Mouse (Mus musculus) bone marrow macrophage, adult 2 months (primary cell): ENCODE measurements around the gene Hnrnpk.

Experiments
- CTCF ChIP-seq: IDR thresholded peaks from 2 replicates; pipeline ENCODE4 v1.5.1; 2012; ENCODE audit warnings: low read depth, mild to moderate bottlenecking, low read length, moderate library complexity
- POLR2A ChIP-seq: IDR thresholded peaks from 2 replicates; pipeline ENCODE4 v1.6.1; 2012; ENCODE audit warnings: mild to moderate bottlenecking, low read depth, low read length, borderline replicate concordance

GRCm38 (mm10) chr13:58397651-58398050 lies 5.5 kb downstream of the Hnrnpk start:
- TF ChIP-seq POLR2A (no peak), CTCF (no peak)
